Mouse (Mus musculus): ENCODE data around the gene C2cd4a.

The C2cd4a gene

DNA sequence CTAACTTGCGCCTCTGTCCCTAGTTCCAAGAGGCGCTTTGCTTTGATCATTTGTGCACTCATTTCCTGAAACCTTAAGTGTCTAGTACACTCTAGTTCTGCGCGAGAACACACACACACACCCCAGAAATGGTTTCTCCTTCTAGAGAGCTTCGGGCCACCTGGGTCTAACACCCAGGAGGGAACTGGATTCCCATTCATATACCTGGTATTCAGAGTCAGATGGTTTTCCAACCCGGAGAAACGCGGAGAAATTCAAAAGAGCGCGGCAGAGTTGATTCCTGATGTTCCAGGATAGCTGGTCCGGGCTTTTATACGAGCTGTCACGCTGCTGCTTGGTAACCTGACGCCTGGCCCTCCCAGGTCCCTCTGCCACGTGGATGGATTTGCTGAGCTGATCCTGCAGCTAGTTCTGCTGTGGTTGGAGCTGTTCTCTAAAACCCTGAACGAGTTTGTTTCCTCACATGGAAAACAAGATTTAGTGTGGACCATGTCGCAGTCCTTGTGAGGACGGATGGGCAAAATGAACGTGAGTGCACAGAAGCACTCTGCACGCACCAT is at the start of gene C2cd4a:
Gene C2cd4a, minus strand, starts transcription at position 285 of the 560 bp plus-strand sequence.
- WGBS, result 5% methylated on average over 20 of the region's 20 CpGs

- WGBS, result 97% methylated on average over 11 of the region's 11 CpGs
Measured at GRCm38 (mm10) chr9:67878197-67878769, 46.2 kb upstream of the C2cd4a start.

DNA sequence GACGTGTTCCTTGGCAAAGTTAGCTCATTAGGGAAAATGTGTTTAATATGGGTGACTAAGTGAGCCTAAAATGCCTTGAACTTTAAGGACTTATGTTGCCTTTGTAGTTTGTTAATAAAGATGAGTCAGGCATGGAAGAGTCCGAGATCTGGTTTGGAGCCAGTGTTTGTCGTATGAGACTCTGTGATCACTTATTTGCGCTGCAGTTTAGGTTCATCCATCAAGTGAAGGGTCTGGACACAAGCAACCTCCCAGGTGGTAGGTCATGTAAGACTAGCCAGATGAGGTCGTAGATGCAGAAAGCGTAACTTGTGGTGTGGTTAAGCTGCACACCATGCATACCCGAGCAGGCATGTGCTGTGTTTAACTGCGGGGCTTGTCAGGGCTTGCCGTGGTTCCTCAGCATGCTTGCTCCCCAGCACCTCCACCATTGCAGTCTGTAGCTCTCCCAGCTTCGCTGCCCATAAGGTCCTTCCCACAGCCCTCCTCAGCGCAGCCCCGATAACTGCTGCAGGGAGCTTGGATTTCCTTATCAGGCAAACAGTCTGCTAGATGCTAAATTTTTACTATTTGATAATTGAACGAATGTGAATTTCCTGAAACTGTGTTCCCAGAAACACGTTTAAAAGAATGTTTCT is 45.1 kb upstream of the C2cd4a start:
- WGBS, result 87% methylated on average over 14 of the region's 14 CpGs

DNA sequence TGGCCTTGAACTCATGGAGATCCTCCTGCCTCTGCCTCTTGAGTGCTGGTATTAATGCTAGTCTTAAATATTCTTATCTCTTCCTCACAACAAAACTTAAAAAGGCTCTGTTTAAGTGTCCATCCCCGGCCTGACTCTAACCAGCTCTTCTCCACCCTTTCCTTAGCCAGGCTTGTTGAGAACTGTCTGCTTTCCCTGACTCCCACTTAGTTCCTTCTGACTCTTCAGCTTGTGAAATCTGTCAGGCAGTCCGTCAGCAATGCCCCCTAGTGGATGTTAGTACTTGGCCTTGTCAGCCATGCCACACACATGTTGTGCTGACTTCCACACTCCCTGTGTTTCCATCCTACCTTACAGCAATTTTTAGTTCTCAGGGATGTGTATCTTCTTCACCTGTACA is 43.2 kb upstream of the C2cd4a start:
- 49% methylated on average over 2 of the region's 2 CpGs for WGBS

DNA sequence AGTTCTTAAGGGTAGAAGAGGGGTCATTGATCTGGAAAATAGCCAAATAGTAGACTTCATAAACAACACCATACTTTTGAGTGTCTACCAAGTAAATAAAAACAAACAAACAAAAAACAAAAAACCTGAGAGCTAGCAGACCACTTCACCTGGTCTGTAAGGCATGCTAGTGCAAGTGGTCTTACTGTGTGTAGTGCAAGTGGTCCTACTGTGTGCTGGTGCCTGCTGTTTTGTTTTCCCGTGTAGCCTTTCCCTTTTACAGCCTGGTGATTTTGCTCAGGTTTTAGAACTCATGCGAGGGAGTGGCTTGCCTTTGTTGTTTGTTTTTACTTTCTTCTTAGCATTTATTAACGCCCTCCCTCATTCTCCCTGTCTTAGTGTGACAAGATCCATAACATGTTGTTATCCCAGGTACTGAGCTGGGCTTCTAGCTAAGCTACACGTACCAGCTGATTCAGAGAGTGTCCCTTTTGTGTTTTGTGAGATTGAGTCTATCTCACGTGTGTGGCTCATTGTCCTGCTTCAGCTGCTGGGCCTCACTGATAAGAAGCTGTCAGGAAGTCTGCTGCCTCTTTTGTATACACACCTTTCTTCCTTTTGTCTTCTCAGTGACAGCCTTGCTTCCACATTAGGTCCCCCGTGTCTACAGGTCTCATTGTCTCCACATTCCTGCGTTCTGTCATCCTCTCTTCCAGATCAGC is 42.5 kb upstream of the C2cd4a start:
- WGBS, result 90% methylated on average over 7 of the region's 7 CpGs

GRCm38 (mm10) chr9:67869691-67870450 is 37.7 kb upstream of the C2cd4a start:
- WGBS, result 58% methylated on average over 16 of the region's 16 CpGs

- WGBS, result 81% methylated on average over 6 of the region's 6 CpGs
Measured at GRCm38 (mm10) chr9:67867411-67867810, 35.3 kb upstream of the C2cd4a start.

GRCm38 (mm10) chr9:67865411-67865810 is 33.3 kb upstream of the C2cd4a start:
- WGBS, result 81% methylated on average over 7 of the region's 7 CpGs

GRCm38 (mm10) chr9:67864011-67864410 is 31.9 kb upstream of the C2cd4a start:
- 50% methylated on average over 4 of the region's 4 CpGs for WGBS

DNA sequence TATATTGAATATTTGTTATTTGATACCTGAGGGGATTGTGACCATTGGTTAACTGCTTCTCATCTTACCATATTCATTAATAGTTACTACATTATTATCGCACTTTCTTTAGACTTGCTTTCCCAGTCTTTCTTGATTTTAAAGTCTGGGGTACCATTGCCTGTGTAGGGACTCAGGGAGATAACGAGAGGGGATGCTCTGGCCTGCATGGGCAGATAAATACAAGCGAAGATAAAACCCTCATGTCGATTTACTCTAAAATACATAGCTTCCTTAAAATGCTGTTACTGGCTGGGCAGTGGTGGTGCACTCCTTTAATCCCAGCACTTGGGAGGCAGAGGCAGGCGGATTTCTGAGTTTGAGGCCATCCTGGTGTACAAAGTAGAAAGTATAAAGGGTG is 31.2 kb upstream of the C2cd4a start:
- WGBS, result 93% methylated on average over 5 of the region's 5 CpGs

GRCm38 (mm10) chr9:67860273-67860672 is 28.1 kb upstream of the C2cd4a start:
- WGBS, result 92% methylated on average over 2 of the region's 2 CpGs

DNA sequence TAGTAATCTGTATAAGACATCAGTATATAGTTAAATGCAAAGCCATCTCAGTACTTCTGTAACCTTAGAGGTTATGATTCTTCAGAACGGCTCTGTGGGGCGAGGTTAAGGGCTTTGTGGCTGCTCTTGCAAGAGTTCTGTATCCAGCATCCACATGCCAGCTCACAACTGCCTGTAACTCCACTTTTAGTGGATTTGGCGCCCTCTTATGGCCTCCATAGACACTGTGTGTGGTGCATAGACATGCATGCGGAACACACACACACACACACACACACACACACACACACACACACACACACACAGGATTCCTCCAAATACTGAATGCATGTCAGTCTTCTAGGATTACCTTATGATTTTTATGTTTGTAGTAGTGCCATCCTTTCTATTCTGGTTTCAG is 19.0 kb upstream of the C2cd4a start:
- 88% methylated on average over 4 of the region's 4 CpGs for WGBS

GRCm38 (mm10) chr9:67849846-67850245 is 17.7 kb upstream of the C2cd4a start:
- 95% methylated on average over 3 of the region's 3 CpGs for WGBS

GRCm38 (mm10) chr9:67849397-67849796 is 17.3 kb upstream of the C2cd4a start:
- 92% methylated on average over 12 of the region's 12 CpGs for WGBS

GRCm38 (mm10) chr9:67847606-67848005 is 15.5 kb upstream of the C2cd4a start:
- WGBS, result 55% methylated on average over 3 of the region's 3 CpGs

- 93% methylated on average over 2 of the region's 2 CpGs for WGBS
Measured at GRCm38 (mm10) chr9:67846089-67846488, 14.0 kb upstream of the C2cd4a start.

DNA sequence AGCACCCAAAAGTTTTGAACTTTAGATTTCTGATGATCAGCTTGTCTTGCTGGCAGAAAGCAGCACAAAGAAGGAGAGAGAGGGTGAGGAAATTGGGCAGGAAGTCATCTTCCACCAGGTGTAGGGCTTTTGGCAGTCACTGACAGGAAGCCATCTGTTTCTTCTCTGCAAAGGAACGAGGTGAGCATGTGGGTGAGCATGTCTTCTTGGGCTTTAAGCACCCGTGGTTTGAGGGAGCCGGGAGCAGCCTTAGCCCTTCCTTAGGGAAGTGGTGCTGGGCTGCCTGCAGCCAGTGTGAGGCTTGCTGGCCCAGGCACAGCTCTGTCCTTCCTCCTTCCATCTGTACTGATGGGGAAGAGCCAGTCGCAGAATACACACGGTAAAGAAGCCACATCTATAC is 13.5 kb upstream of the C2cd4a start:
- WGBS, result 54% methylated on average over 5 of the region's 5 CpGs

DNA sequence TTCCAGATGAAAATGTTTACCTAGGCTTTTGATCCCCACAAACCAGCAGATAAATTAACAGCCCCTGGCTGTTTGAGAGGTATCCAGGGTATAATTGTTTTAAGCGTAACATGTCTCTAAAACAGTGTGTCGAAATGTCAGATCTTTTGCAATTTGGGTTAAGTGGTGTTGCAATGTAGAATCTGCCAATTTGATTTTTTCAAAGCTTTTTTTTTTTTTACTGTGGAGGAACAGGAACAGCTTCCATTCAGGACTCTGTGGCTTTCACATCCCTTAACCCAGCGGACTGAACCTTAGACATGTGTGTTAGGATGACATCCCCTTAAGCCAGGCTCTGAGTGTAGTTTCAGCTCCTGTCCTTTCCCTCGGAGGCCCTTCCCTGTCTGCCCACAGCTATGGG is 12.9 kb upstream of the C2cd4a start:
- 75% methylated on average over 4 of the region's 4 CpGs for WGBS

DNA sequence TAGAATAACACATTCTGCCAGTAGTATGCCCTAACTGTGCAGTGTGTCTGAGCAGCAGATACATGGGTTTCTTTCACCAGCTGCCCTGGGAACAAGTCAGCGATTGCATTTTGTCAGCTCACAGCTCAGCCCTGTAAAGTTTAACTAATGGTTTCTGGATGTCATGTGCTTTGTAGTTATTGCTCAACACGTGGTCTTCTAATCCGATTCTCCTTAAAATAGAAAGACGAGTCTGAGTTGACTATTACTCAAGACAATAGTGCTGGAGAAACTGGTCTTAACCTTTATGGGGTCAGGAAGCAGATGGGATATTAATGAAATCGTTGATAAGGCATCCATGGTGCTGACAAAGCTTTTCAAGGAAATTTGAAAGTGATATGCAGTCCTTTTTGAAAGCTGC is 10.7 kb upstream of the C2cd4a start:
- WGBS, result 70% methylated on average over 5 of the region's 5 CpGs

GRCm38 (mm10) chr9:67839981-67840859 is 8.1 kb upstream of the C2cd4a start, which contains the start of gene Vps13c:
Vps13c (plus strand) TSS chr9:67840396.
- WGBS, result under 1% methylated on average over 51 of the region's 53 CpGs

- 91% methylated on average over 2 of the region's 2 CpGs for WGBS
Measured at GRCm38 (mm10) chr9:67837311-67837710, 5.2 kb upstream of the C2cd4a start.
